Mouse (Mus musculus) stomach, postnatal 0 days (tissue): Measurements from ENCODE around the gene Smurf2.

ENCODE experiments used
- CTCF ChIP-seq: IDR thresholded peaks from 2 replicates; pipeline ENCODE4 v1.5.1; 2016; ENCODE audit warnings: antibody characterized with exemption, low read depth, mild to moderate bottlenecking, moderate library complexity
- EP300 ChIP-seq: optimal IDR thresholded peaks from 2 replicates; pipeline ENCODE3; 2016; ENCODE audit warnings: antibody characterized with exemption

- TF ChIP-seq CTCF (no peak; the same call in 1 of the 2 replicates), EP300 (no peak)
Measured at GRCm38 (mm10) chr11:106920551-106921379, at the start of gene Smurf2.
